Mouse (Mus musculus): ENCODE measurements around the gene Kank4.

DNA sequence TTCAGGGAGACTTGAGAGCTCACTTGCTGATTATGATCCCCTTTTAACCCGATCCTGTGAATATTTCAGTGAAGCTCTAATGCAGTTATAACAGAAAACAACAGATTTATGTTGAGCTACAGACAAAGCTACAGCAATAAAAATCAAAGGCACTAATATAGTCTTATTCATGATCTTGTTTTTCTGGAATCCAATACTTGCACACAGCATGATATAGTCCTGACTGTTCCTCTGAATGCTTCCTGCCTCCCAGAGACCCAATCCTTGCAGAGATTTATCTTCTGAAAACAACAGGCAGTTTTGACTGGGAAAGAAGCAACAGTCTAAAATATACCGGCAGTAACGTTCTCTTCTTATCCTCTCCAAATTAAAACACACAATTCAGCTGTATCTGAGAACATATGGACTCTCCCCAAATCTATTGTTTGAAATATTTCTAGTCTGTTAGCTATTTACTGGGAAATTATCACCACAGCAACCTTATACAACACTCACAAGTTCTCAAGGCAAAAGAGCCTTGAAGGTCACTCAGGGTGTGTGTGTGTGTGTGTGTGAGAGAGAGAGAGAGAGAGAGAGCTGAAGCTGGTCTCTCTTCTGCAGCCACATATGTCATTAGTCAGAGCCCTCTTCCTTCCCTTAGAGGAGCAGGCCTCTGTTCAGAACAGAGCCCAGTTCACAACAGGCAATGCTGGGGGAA is 74.0 kb downstream of the Kank4 start:
- no peak for TF ChIP-seq CTCF (IDR thresholded peaks at IDR 0.05)
- TF ChIP-seq EP300 (IDR thresholded peaks at IDR 0.05): no peak

Measured in lung, postnatal 0 days (tissue).